In the genomic region with DNA sequence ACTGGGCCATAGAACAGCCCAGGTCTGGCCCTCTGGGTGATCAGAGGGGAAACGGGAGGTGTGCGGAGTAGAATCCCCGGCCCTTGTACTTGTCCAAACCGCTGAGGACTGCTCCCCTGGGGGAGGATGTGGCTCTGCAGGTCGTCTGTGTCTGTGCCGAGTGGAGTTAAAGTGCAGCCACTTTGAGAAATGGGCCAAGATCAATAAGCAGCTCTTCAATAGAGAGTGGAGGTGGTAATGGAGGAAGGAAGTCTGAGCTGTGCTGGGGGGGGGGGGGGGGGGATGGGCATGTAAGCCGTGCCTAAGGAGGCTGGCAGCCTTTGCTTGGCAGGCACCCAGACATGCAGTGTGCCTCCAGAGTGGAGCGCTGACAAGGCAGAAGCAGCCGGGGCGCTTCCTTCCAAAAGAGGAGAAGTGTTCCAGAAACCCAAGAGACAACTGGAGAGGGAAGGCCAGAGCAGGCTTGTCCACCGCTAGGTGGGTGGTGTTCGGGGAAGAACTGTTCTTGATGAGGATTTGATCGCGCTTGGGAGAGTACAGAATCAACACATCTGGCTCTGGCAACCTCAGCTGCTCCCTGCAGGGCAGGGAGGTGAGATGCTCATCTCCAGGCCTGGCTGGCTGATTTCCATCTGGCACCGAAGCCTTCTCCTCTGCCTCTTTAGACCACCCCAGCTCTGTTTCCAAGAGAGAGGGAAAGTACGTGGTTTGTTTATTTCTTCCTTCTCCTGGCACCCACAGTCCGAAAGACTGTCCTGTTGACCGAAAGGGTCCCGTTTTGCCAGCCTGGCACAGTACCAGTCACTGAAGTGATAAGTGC, we compare ENCODE assay signal across 10 mouse cellular contexts. TPM values are rescaled to one million over a fixed set of nuclear protein-coding genes. Genes with fewer than 3 reads are reported as not detected.
A peak's percentile ranks its signal among the peaks of the same experiment; 100 is the strongest.
DNase-seq lines count a peak whose midpoint lies in the region; ATAC-seq lines count a peak whose summit lies in the region.
"Had no signal": no experiment of that assay in that cellular context is flagged by ENCODE, and none has a peak within 500 bp of the region (broad histone marks: within the 10 kb centered on the region; RNA-seq: fewer than 3 reads in every experiment).

No protein-coding gene starts in this region.

- no peaks in the 10 kb centered on the region for H3K27me3 ChIP-seq in forebrain, embryonic 14.5 days (replicated peaks; ENCODE audit: control insufficient read depth, insufficient read depth, low read length)
- 0 out of 2 replicates have a peak, but pooled peaks cover 4% of the 10 kb centered on the region for H3K27me3 ChIP-seq in forebrain, embryonic 12.5 days
- peaks cover 10% of the 10 kb centered on the region for H3K27me3 ChIP-seq in embryonic facial prominence, embryonic 14.5 days (replicated peaks; ENCODE audit: control insufficient read depth, insufficient read depth, low read length)
- H3K27me3 ChIP-seq in heart, embryonic 15.5 days = no peaks in the 10 kb centered on the region
- no peaks in the 10 kb centered on the region for H3K27me3 ChIP-seq in neural tube, embryonic 14.5 days (ENCODE audit: control insufficient read depth, insufficient read depth, low read length)
- H3K27me3 ChIP-seq: neural tube, embryonic 12.5 days had no signal

- H3K9me3 ChIP-seq in forebrain, embryonic 14.5 days (replicated peaks; ENCODE audit: control insufficient read depth, low read length) = no peaks in the 10 kb centered on the region
- H3K9me3 ChIP-seq in forebrain, embryonic 12.5 days = no peaks in the 10 kb centered on the region
- H3K9me3 ChIP-seq in embryonic facial prominence, embryonic 14.5 days (ENCODE audit: control insufficient read depth, low read length) = no peaks in the 10 kb centered on the region
- no peaks in the 10 kb centered on the region for H3K9me3 ChIP-seq in heart, embryonic 15.5 days (replicated peaks)
- no peaks in the 10 kb centered on the region for H3K9me3 ChIP-seq in neural tube, embryonic 14.5 days (ENCODE audit: control insufficient read depth, low read length)
- H3K9me3 ChIP-seq: neural tube, embryonic 12.5 days had no signal

- peaks cover 14% of the 10 kb centered on the region for H3K36me3 ChIP-seq in forebrain, embryonic 14.5 days (ENCODE audit: control insufficient read depth, insufficient read depth, low read length)
- peaks cover 9% of the 10 kb centered on the region for H3K36me3 ChIP-seq in forebrain, embryonic 12.5 days (replicated peaks)
- peaks cover 16% of the 10 kb centered on the region for H3K36me3 ChIP-seq in embryonic facial prominence, embryonic 14.5 days (ENCODE audit: control insufficient read depth, insufficient read depth, low read length)
- peaks cover 19% of the 10 kb centered on the region; the same call in 1 of the 2 replicates for H3K36me3 ChIP-seq in heart, embryonic 15.5 days
- H3K36me3 ChIP-seq in neural tube, embryonic 14.5 days (ENCODE audit: control insufficient read depth, insufficient read depth, low read length) = 0 out of 2 replicates have a peak, but pooled peaks cover 3% of the 10 kb centered on the region

- no peak overlapping the region for H3K9ac ChIP-seq in forebrain, embryonic 14.5 days (ENCODE audit: low read length)
- no peak overlapping the region for H3K9ac ChIP-seq in forebrain, embryonic 12.5 days
- H3K9ac ChIP-seq in embryonic facial prominence, embryonic 14.5 days (ENCODE audit: low read depth, low read length) = 0 out of 2 replicates have a peak overlapping the region, but pooled peaks have one; percentile 10
- peak overlapping the region; percentile 18 for H3K9ac ChIP-seq in heart, embryonic 15.5 days
- no peak overlapping the region for H3K9ac ChIP-seq in neural tube, embryonic 14.5 days (replicated peaks; ENCODE audit: low read depth, low read length)
- H3K9ac ChIP-seq: neural tube, embryonic 12.5 days had no signal

- peak; percentile 90 for DNase-seq in forebrain, embryonic 14.5 days (ENCODE audit: low spot score)
- peak; percentile 69 for DNase-seq in CD4-positive helper T cell, adult 2 months (ENCODE audit: low read depth, low spot score)
- DNase-seq in embryonic facial prominence, embryonic 14.5 days (ENCODE audit: low spot score) = peak; percentile 82
- peak; percentile 67 to 70 for DNase-seq in layer of hippocampus, postnatal 36 days

- ATAC-seq in forebrain, embryonic 14.5 days = peak; percentile 29; the same call in 1 of the 2 replicates
- ATAC-seq in forebrain, embryonic 12.5 days (ENCODE audit: low FRiP score) = no peak
- no peak for ATAC-seq in embryonic facial prominence, embryonic 14.5 days (ENCODE audit: low read depth)
- no peak for ATAC-seq in heart, embryonic 15.5 days (replicated peaks; ENCODE audit: insufficient number of reproducible peaks, insufficient read depth, low FRiP score, low read depth)
- ATAC-seq in neural tube, embryonic 14.5 days (ENCODE audit: low read depth) = peak; percentile 5; the same call in 1 of the 2 replicates
- no peak for ATAC-seq in erythroblast, adult 5-6 weeks (replicated peaks; ENCODE audit: low FRiP score, poor library complexity, severe bottlenecking)

- no peak overlapping the region for H3K27ac ChIP-seq in forebrain, embryonic 14.5 days (ENCODE audit: low read depth, low read length)
- no peak overlapping the region for H3K27ac ChIP-seq in forebrain, embryonic 12.5 days
- no peak overlapping the region; the same call in 1 of the 2 replicates for H3K27ac ChIP-seq in embryonic facial prominence, embryonic 14.5 days (replicated peaks; ENCODE audit: low read depth, low read length)
- H3K27ac ChIP-seq in heart, embryonic 15.5 days = peak overlapping the region; percentile 64
- peak overlapping the region; percentile 55; the same call in 1 of the 2 replicates for H3K27ac ChIP-seq in neural tube, embryonic 14.5 days (ENCODE audit: low read depth, low read length)
- H3K27ac ChIP-seq: neural tube, embryonic 12.5 days had no signal

- H3K4me3 ChIP-seq in forebrain, embryonic 14.5 days (ENCODE audit: low read depth, low read length) = no peak overlapping the region
- no peak overlapping the region for H3K4me3 ChIP-seq in forebrain, embryonic 12.5 days (replicated peaks)
- H3K4me3 ChIP-seq in embryonic facial prominence, embryonic 14.5 days (ENCODE audit: low read depth, low read length) = no peak overlapping the region
- H3K4me3 ChIP-seq in heart, embryonic 15.5 days = peak overlapping the region; percentile 23; the same call in 1 of the 2 replicates
- no peak overlapping the region; the same call in 1 of the 2 replicates for H3K4me3 ChIP-seq in neural tube, embryonic 14.5 days (ENCODE audit: low read depth, low read length)
- H3K4me3 ChIP-seq: erythroblast, embryonic 14.5 days; neural tube, embryonic 12.5 days had no signal

- peak overlapping the region; percentile 14; the same call in 1 of the 2 replicates for H3K4me2 ChIP-seq in forebrain, embryonic 14.5 days (ENCODE audit: low read length)
- no peak overlapping the region for H3K4me2 ChIP-seq in forebrain, embryonic 12.5 days
- H3K4me2 ChIP-seq in embryonic facial prominence, embryonic 14.5 days (ENCODE audit: low read depth, low read length) = peak overlapping the region; percentile 28; the same call in 1 of the 2 replicates
- peak overlapping the region; percentile 39 for H3K4me2 ChIP-seq in heart, embryonic 15.5 days
- no peak overlapping the region for H3K4me2 ChIP-seq in neural tube, embryonic 14.5 days (ENCODE audit: low read depth, low read length)
- H3K4me2 ChIP-seq: neural tube, embryonic 12.5 days had no signal

- 39% methylated on average over 19 of the region's 19 CpGs for WGBS in forebrain, embryonic 14.5 days
- WGBS in forebrain, embryonic 12.5 days = 66% methylated on average over 18 of the region's 19 CpGs
- WGBS in embryonic facial prominence, embryonic 14.5 days = 38% methylated on average over 19 of the region's 19 CpGs
- 27% methylated on average over 19 of the region's 19 CpGs for WGBS in heart, embryonic 15.5 days
- 42% methylated on average over 19 of the region's 19 CpGs for WGBS in neural tube, embryonic 14.5 days

- peaks cover 22% of the 10 kb centered on the region for H3K4me1 ChIP-seq in forebrain, embryonic 14.5 days (ENCODE audit: control insufficient read depth, insufficient read depth, low read length)
- peaks cover 25% of the 10 kb centered on the region for H3K4me1 ChIP-seq in forebrain, embryonic 12.5 days
- H3K4me1 ChIP-seq in embryonic facial prominence, embryonic 14.5 days (ENCODE audit: control insufficient read depth, insufficient read depth, low read length) = peaks cover 11% of the 10 kb centered on the region
- H3K4me1 ChIP-seq in heart, embryonic 15.5 days (replicated peaks) = peaks cover 45% of the 10 kb centered on the region
- H3K4me1 ChIP-seq in neural tube, embryonic 14.5 days (ENCODE audit: control insufficient read depth, insufficient read depth, low read length) = peaks cover 28% of the 10 kb centered on the region

RNA-seq across cellular contexts. Expression of a gene that starts 3.0 kb away (rescaled TPM):
- 10.3 and 12.5 TPM in 2 replicates for polyA plus RNA-seq in forebrain, embryonic 14.5 days (2014; fragmentation: Nextera tagmentation; extraction: Ambion mirVana)
- 22.8 and 24.6 TPM in 2 replicates for polyA plus RNA-seq in forebrain, embryonic 12.5 days (2016; fragmentation: Nextera tagmentation; extraction: Ambion mirVana)
- 14.9 and 15.3 TPM in 2 replicates for polyA plus RNA-seq in embryonic facial prominence, embryonic 14.5 days (2014; fragmentation: Nextera tagmentation; extraction: Ambion mirVana)
- polyA plus RNA-seq in heart, embryonic 15.5 days (2015; fragmentation: Nextera tagmentation; extraction: Ambion mirVana) = 35.2 and 42.8 TPM in 2 replicates
- 10 to 100 TPM; 16.3 to 17.9 TPM for total RNA-seq in layer of hippocampus, postnatal 36 days (2021)
- polyA plus RNA-seq in neural tube, embryonic 14.5 days (2014; fragmentation: Nextera tagmentation; extraction: Ambion mirVana) = 19.6 and 26.2 TPM in 2 replicates
- total RNA-seq in erythroblast, adult 5-6 weeks (2015; ENCODE audit: low replicate concordance) = not detected in 2 replicates
- total RNA-seq in erythroblast, adult 5-6 weeks (2017; ENCODE audit: low replicate concordance) = not detected in 2 replicates

RNA-seq across cellular contexts. Expression of a gene that starts 16.9 kb away (rescaled TPM):
- 40.0 and 45.8 TPM in 2 replicates for polyA plus RNA-seq in forebrain, embryonic 14.5 days (2014; fragmentation: Nextera tagmentation; extraction: Ambion mirVana)
- polyA plus RNA-seq in forebrain, embryonic 12.5 days (2016; fragmentation: Nextera tagmentation; extraction: Ambion mirVana) = 41.7 and 42.5 TPM in 2 replicates
- polyA plus RNA-seq in embryonic facial prominence, embryonic 14.5 days (2014; fragmentation: Nextera tagmentation; extraction: Ambion mirVana) = 36.3 and 38.0 TPM in 2 replicates
- polyA plus RNA-seq in heart, embryonic 15.5 days (2015; fragmentation: Nextera tagmentation; extraction: Ambion mirVana) = 26.7 and 32.0 TPM in 2 replicates
- total RNA-seq in layer of hippocampus, postnatal 36 days (2021) = 10 to 100 TPM in 1 of 2 experiments, 1 to 10 TPM in 1; 9.8 to 11.7 TPM
- polyA plus RNA-seq in neural tube, embryonic 14.5 days (2014; fragmentation: Nextera tagmentation; extraction: Ambion mirVana) = 28.4 and 29.9 TPM in 2 replicates
- 7.9 and 8.1 TPM in 2 replicates for total RNA-seq in erythroblast, adult 5-6 weeks (2015; ENCODE audit: low replicate concordance)
- total RNA-seq in erythroblast, adult 5-6 weeks (2017; ENCODE audit: low replicate concordance) = 6.1 and 8.0 TPM in 2 replicates

RNA-seq across cellular contexts. Expression of a gene that starts 17.3 kb away (rescaled TPM):
- 11.5 and 14.4 TPM in 2 replicates for polyA plus RNA-seq in forebrain, embryonic 14.5 days (2014; fragmentation: Nextera tagmentation; extraction: Ambion mirVana)
- 18.1 and 20.1 TPM in 2 replicates for polyA plus RNA-seq in forebrain, embryonic 12.5 days (2016; fragmentation: Nextera tagmentation; extraction: Ambion mirVana)
- polyA plus RNA-seq in embryonic facial prominence, embryonic 14.5 days (2014; fragmentation: Nextera tagmentation; extraction: Ambion mirVana) = 8.4 and 8.9 TPM in 2 replicates
- 4.9 and 7.3 TPM in 2 replicates for polyA plus RNA-seq in heart, embryonic 15.5 days (2015; fragmentation: Nextera tagmentation; extraction: Ambion mirVana)
- total RNA-seq in layer of hippocampus, postnatal 36 days (2021) = 10 to 100 TPM; 17.1 to 17.7 TPM
- polyA plus RNA-seq in neural tube, embryonic 14.5 days (2014; fragmentation: Nextera tagmentation; extraction: Ambion mirVana) = 12.8 and 15.6 TPM in 2 replicates
- total RNA-seq in erythroblast, adult 5-6 weeks (2015; ENCODE audit: low replicate concordance) = 2.5 and 3.3 TPM in 2 replicates
- 0.14 and 0.17 TPM in 2 replicates for total RNA-seq in erythroblast, adult 5-6 weeks (2017; ENCODE audit: low replicate concordance)

RNA-seq across cellular contexts. Expression of a gene that starts 38.7 kb away (rescaled TPM):
- 0.80 and 1.0 TPM in 2 replicates for polyA plus RNA-seq in forebrain, embryonic 14.5 days (2014; fragmentation: Nextera tagmentation; extraction: Ambion mirVana)
- polyA plus RNA-seq in forebrain, embryonic 12.5 days (2016; fragmentation: Nextera tagmentation; extraction: Ambion mirVana) = not detected in 2 replicates
- 0.50 TPM in 1 of 2 replicates, not detected in the other for polyA plus RNA-seq in embryonic facial prominence, embryonic 14.5 days (2014; fragmentation: Nextera tagmentation; extraction: Ambion mirVana)
- polyA plus RNA-seq in heart, embryonic 15.5 days (2015; fragmentation: Nextera tagmentation; extraction: Ambion mirVana) = 0.29 TPM in 1 of 2 replicates, not detected in the other
- total RNA-seq in layer of hippocampus, postnatal 36 days (2021) = not detected
- 1.4 and 1.6 TPM in 2 replicates for polyA plus RNA-seq in neural tube, embryonic 14.5 days (2014; fragmentation: Nextera tagmentation; extraction: Ambion mirVana)
- not detected in 2 replicates for total RNA-seq in erythroblast, adult 5-6 weeks (2015; ENCODE audit: low replicate concordance)
- not detected in 2 replicates for total RNA-seq in erythroblast, adult 5-6 weeks (2017; ENCODE audit: low replicate concordance)
- polyA plus RNA-seq: erythroblast, embryonic 14.5 days; neural tube, embryonic 12.5 days had no signal

RNA-seq across cellular contexts. Expression of a gene that starts 42.6 kb away (rescaled TPM):
- 0.52 and 0.58 TPM in 2 replicates for polyA plus RNA-seq in forebrain, embryonic 14.5 days (2014; fragmentation: Nextera tagmentation; extraction: Ambion mirVana)
- 0.38 and 0.40 TPM in 2 replicates for polyA plus RNA-seq in forebrain, embryonic 12.5 days (2016; fragmentation: Nextera tagmentation; extraction: Ambion mirVana)
- 0.34 and 1.7 TPM in 2 replicates for polyA plus RNA-seq in embryonic facial prominence, embryonic 14.5 days (2014; fragmentation: Nextera tagmentation; extraction: Ambion mirVana)
- 0.49 and 1.1 TPM in 2 replicates for polyA plus RNA-seq in heart, embryonic 15.5 days (2015; fragmentation: Nextera tagmentation; extraction: Ambion mirVana)
- total RNA-seq in layer of hippocampus, postnatal 36 days (2021) = under 1 TPM; 0.66 to 0.95 TPM
- polyA plus RNA-seq in neural tube, embryonic 14.5 days (2014; fragmentation: Nextera tagmentation; extraction: Ambion mirVana) = 0.13 and 0.82 TPM in 2 replicates
- not detected in 2 replicates for total RNA-seq in erythroblast, adult 5-6 weeks (2015; ENCODE audit: low replicate concordance)
- not detected in 2 replicates for total RNA-seq in erythroblast, adult 5-6 weeks (2017; ENCODE audit: low replicate concordance)
- polyA plus RNA-seq: erythroblast, embryonic 14.5 days had no signal

Comparison
In these comparisons a context has a peak if more than half of its experiments do, and no peak if none do; other contexts are left out.
1. ATAC-seq: peak in forebrain, embryonic 14.5 days (single experiment) and neural tube, embryonic 14.5 days (single experiment); none in forebrain, embryonic 12.5 days (single experiment), embryonic facial prominence, embryonic 14.5 days (single experiment), heart, embryonic 15.5 days (single experiment) and erythroblast, adult 5-6 weeks (single experiment).
2. H3K4me2 ChIP-seq: peak in forebrain, embryonic 14.5 days (single experiment), embryonic facial prominence, embryonic 14.5 days (single experiment) and heart, embryonic 15.5 days (single experiment); none in forebrain, embryonic 12.5 days (single experiment) and neural tube, embryonic 14.5 days (single experiment).
3. H3K27ac ChIP-seq: peak in heart, embryonic 15.5 days (single experiment) and neural tube, embryonic 14.5 days (single experiment); none in forebrain, embryonic 14.5 days (single experiment), forebrain, embryonic 12.5 days (single experiment) and embryonic facial prominence, embryonic 14.5 days (single experiment).
4. H3K9ac ChIP-seq: peak in embryonic facial prominence, embryonic 14.5 days (single experiment) and heart, embryonic 15.5 days (single experiment); none in forebrain, embryonic 14.5 days (single experiment), forebrain, embryonic 12.5 days (single experiment) and neural tube, embryonic 14.5 days (single experiment).
5. Peak in every context shown above with its lines, with median percentiles within 50 percentile points of each other: DNase-seq.